Mouse (Mus musculus): ENCODE results near the gene Tet1. TPM values are rescaled to one million over a fixed set of nuclear protein-coding genes. Genes with fewer than 3 reads are reported as not detected.

Gene Tet1
- total RNA-seq, 1 experiment from 2014 or later: 2.7 TPM

GRCm38 (mm10) chr10:62856690-62857290 is 52.0 kb downstream of the Tet1 start:
- ATAC-seq (ENCODE audit: extremely low read depth, insufficient number of reproducible peaks, low FRiP score, poor library complexity, severe bottlenecking): no peak

GRCm38 (mm10) chr10:62854992-62855391 is 53.8 kb downstream of the Tet1 start:
- no peak for ATAC-seq (ENCODE audit: extremely low read depth, insufficient number of reproducible peaks, low FRiP score, poor library complexity, severe bottlenecking)

GRCm38 (mm10) chr10:62854581-62854980 is 54.2 kb downstream of the Tet1 start:
- no peak for ATAC-seq (ENCODE audit: extremely low read depth, insufficient number of reproducible peaks, low FRiP score, poor library complexity, severe bottlenecking)

GRCm38 (mm10) chr10:62851578-62851977 is 57.2 kb downstream of the Tet1 start:
- ATAC-seq (ENCODE audit: extremely low read depth, insufficient number of reproducible peaks, low FRiP score, poor library complexity, severe bottlenecking): no peak

GRCm38 (mm10) chr10:62851025-62851424 is 57.8 kb downstream of the Tet1 start:
- ATAC-seq (ENCODE audit: extremely low read depth, insufficient number of reproducible peaks, low FRiP score, poor library complexity, severe bottlenecking): no peak

GRCm38 (mm10) chr10:62848783-62849182 is 60.0 kb downstream of the Tet1 start:
- ATAC-seq (ENCODE audit: extremely low read depth, insufficient number of reproducible peaks, low FRiP score, poor library complexity, severe bottlenecking): no peak

GRCm38 (mm10) chr10:62847069-62847626 is 61.6 kb downstream of the Tet1 start:
- ATAC-seq (ENCODE audit: extremely low read depth, insufficient number of reproducible peaks, low FRiP score, poor library complexity, severe bottlenecking): no peak

- ATAC-seq (ENCODE audit: extremely low read depth, insufficient number of reproducible peaks, low FRiP score, poor library complexity, severe bottlenecking): no peak
Measured at GRCm38 (mm10) chr10:62843787-62844491, 64.9 kb downstream of the Tet1 start.

GRCm38 (mm10) chr10:62841901-62842447 is 66.8 kb downstream of the Tet1 start:
- no peak for ATAC-seq (ENCODE audit: extremely low read depth, insufficient number of reproducible peaks, low FRiP score, poor library complexity, severe bottlenecking)

GRCm38 (mm10) chr10:62840687-62841086 is 68.1 kb downstream of the Tet1 start:
- ATAC-seq (ENCODE audit: extremely low read depth, insufficient number of reproducible peaks, low FRiP score, poor library complexity, severe bottlenecking): 0 out of 2 replicates have a peak, but pooled peaks have one; percentile 16

GRCm38 (mm10) chr10:62837987-62838386 is 70.8 kb downstream of the Tet1 start:
- no peak for ATAC-seq (ENCODE audit: extremely low read depth, insufficient number of reproducible peaks, low FRiP score, poor library complexity, severe bottlenecking)

GRCm38 (mm10) chr10:62832783-62833182 is 76.0 kb downstream of the Tet1 start:
- no peak for ATAC-seq (ENCODE audit: extremely low read depth, insufficient number of reproducible peaks, low FRiP score, poor library complexity, severe bottlenecking)

GRCm38 (mm10) chr10:62831546-62831945 is 77.2 kb downstream of the Tet1 start:
- ATAC-seq (ENCODE audit: extremely low read depth, insufficient number of reproducible peaks, low FRiP score, poor library complexity, severe bottlenecking): no peak

- no peak for ATAC-seq (ENCODE audit: extremely low read depth, insufficient number of reproducible peaks, low FRiP score, poor library complexity, severe bottlenecking)
Measured at GRCm38 (mm10) chr10:62824474-62824873, 84.3 kb downstream of the Tet1 start.

GRCm38 (mm10) chr10:62823431-62823830 is 85.4 kb downstream of the Tet1 start:
- ATAC-seq (ENCODE audit: extremely low read depth, insufficient number of reproducible peaks, low FRiP score, poor library complexity, severe bottlenecking): no peak

- no peak for ATAC-seq (ENCODE audit: extremely low read depth, insufficient number of reproducible peaks, low FRiP score, poor library complexity, severe bottlenecking)
Measured at GRCm38 (mm10) chr10:62810010-62810409, 98.8 kb downstream of the Tet1 start.

GRCm38 (mm10) chr10:62808766-62809165 is 100.0 kb downstream of the Tet1 start:
- ATAC-seq (ENCODE audit: extremely low read depth, insufficient number of reproducible peaks, low FRiP score, poor library complexity, severe bottlenecking): no peak

GRCm38 (mm10) chr10:62808316-62808715 is 100.5 kb downstream of the Tet1 start:
- no peak for ATAC-seq (ENCODE audit: extremely low read depth, insufficient number of reproducible peaks, low FRiP score, poor library complexity, severe bottlenecking)

- ATAC-seq (ENCODE audit: extremely low read depth, insufficient number of reproducible peaks, low FRiP score, poor library complexity, severe bottlenecking): no peak
Measured at GRCm38 (mm10) chr10:62804106-62804505, 104.7 kb downstream of the Tet1 start.

- ATAC-seq (ENCODE audit: extremely low read depth, insufficient number of reproducible peaks, low FRiP score, poor library complexity, severe bottlenecking): no peak
Measured at GRCm38 (mm10) chr10:62803296-62803695, 105.5 kb downstream of the Tet1 start.
